Mouse (Mus musculus) NIH3T3 (cell line): ENCODE data around the gene Mitf.

ENCODE experiments used
- DNase-seq: peaks from one replicate; pipeline ENCODE4 v3.0.0-alpha.2; 2012; ENCODE audit warnings: low read depth

The Mitf gene

GRCm38 (mm10) chr6:97882931-97883330 is 76.1 kb downstream of the Mitf start:
- no peak for DNase-seq

GRCm38 (mm10) chr6:97883496-97883895 is 76.6 kb downstream of the Mitf start:
- DNase-seq = peak; percentile 86

- DNase-seq = no peak
Observed at GRCm38 (mm10) chr6:97884971-97885370, 78.1 kb downstream of the Mitf start.

- DNase-seq = peak; percentile 55
Observed at GRCm38 (mm10) chr6:97885606-97886005, 78.8 kb downstream of the Mitf start.

- DNase-seq = no peak
Observed at GRCm38 (mm10) chr6:97887893-97888292, 81.0 kb downstream of the Mitf start.

GRCm38 (mm10) chr6:97888596-97888995 is 81.7 kb downstream of the Mitf start:
- DNase-seq = no peak

GRCm38 (mm10) chr6:97893546-97893945 is 86.7 kb downstream of the Mitf start:
- DNase-seq = no peak

- DNase-seq = no peak
Observed at GRCm38 (mm10) chr6:97897191-97897590, 90.3 kb downstream of the Mitf start.

GRCm38 (mm10) chr6:97898085-97898484 is 91.2 kb downstream of the Mitf start:
- DNase-seq = no peak

- peak; percentile 32 for DNase-seq
Observed at GRCm38 (mm10) chr6:97901561-97901960, 94.7 kb downstream of the Mitf start.

GRCm38 (mm10) chr6:97902205-97902604 is 95.4 kb downstream of the Mitf start:
- DNase-seq = no peak

- no peak for DNase-seq
Observed at GRCm38 (mm10) chr6:97914768-97915167, 107.9 kb downstream of the Mitf start.

GRCm38 (mm10) chr6:97916386-97916903 is 109.6 kb downstream of the Mitf start:
- no peak for DNase-seq

- no peak for DNase-seq
Observed at GRCm38 (mm10) chr6:97918051-97918450, 111.2 kb downstream of the Mitf start.

- DNase-seq = no peak
Observed at GRCm38 (mm10) chr6:97918481-97918880, 111.6 kb downstream of the Mitf start.

- DNase-seq = no peak
Observed at GRCm38 (mm10) chr6:97919287-97919686, 112.4 kb downstream of the Mitf start.

GRCm38 (mm10) chr6:97921591-97921990 is 114.7 kb downstream of the Mitf start:
- peak; percentile 39 for DNase-seq

- DNase-seq = peak; percentile 48
Observed at GRCm38 (mm10) chr6:97924221-97924620, 117.4 kb downstream of the Mitf start.

- no peak for DNase-seq
Observed at GRCm38 (mm10) chr6:97929051-97929450, 122.2 kb downstream of the Mitf start.

- no peak for DNase-seq
Observed at GRCm38 (mm10) chr6:97929466-97929865, 122.6 kb downstream of the Mitf start.

GRCm38 (mm10) chr6:97937139-97937538 is 130.3 kb downstream of the Mitf start:
- DNase-seq = no peak

GRCm38 (mm10) chr6:97937897-97938614 is 131.2 kb downstream of the Mitf start:
- DNase-seq = no peak

GRCm38 (mm10) chr6:97940916-97941315 is 134.1 kb downstream of the Mitf start:
- DNase-seq = no peak
